Mouse (Mus musculus) ZHBTc4 (cell line): ENCODE measurements around the gene Olfr1262.

ENCODE experiments used
- DNase-seq: peaks from one replicate; pipeline ENCODE4 v3.0.0-alpha.2; 2011; ENCODE audit warnings: low read depth, low spot score

The Olfr1262 gene

DNA sequence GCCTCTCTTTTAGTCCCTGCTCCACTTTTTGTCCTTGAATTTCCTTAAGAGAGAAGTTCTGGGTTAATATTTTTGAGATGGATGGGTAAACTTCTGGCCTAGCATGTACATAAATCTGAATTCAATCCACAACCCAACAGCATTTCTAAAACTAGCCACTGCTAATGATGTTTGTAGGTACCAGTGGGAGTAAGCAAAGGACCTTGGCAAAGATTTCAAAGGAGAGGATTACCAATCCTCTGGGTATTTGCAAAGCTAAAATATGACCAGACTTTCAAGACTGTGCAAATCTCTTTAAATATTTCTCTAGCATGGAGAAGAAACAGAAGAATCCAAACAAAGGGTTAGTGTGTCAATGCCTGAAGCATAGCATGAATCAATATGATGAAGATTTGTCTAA, at the start of gene Olfr1262:
Olfr1262 (plus strand) TSS at position 301 of the 400 bp plus-strand sequence.
- no peak for DNase-seq

DNA sequence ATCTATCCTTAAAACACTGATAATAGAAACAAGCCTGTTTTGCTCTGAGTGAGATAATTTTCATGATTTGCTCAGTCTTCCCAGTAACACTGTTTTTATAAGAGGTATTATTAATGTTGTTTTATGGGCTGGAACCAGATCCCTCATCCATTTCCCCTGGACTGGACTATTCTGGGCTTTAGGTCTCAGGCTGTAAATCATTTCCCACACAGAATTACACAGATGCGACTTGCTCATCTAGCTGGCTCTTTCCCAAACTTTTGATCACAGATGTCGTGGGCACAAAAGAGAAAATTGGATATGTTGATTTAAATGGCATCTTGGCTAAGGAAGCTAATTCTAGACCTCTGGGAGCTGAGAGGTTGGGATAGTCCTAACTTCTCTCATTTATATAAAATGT, 25.8 kb upstream of the Olfr1262 start, which contains the start of gene Olfr1260:
Olfr1260 (plus strand) TSS at position 157 of the 400 bp plus-strand sequence.
- DNase-seq = no peak

DNA sequence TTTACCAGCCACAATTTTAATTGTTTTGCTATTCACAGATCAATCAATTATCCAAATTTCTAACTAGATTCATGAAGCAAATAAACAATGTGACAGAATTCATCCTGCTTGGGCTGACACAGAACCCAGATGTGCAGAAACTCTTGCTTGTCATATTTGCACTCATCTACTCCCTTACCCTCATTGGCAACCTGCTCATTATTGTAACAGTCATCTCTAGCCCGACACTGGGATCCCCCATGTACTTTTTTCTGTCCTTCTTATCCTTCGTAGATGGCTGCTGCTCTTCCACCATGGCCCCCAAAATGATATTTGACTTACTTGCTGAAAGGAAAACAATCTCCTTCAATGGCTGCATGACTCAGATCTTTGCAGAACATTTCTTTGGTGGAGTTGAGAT, 22.2 kb upstream of the Olfr1262 start:
- no peak for DNase-seq

DNA sequence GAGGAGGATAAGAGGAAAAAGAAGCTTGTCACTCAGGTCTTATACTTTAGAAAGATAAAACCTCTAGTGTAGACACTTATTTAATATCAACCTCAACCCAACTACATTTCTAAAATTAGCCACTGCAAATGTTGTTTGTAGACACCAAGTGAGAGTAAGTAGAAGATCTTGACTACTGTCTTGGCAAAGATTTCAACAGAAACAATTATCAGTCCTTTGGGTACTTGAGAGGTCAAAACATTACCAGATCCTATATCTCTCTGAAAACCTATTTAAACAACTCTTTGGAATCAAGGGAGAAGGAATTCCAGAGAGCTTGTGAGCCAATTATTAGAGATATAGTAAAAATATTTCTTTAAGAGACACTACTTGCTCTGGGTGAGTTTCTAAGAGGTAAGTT, 9.0 kb upstream of the Olfr1262 start, which contains the start of gene Olfr1261:
Olfr1261 (plus strand) TSS at position 301 of the 400 bp plus-strand sequence.
- DNase-seq = no peak

DNA sequence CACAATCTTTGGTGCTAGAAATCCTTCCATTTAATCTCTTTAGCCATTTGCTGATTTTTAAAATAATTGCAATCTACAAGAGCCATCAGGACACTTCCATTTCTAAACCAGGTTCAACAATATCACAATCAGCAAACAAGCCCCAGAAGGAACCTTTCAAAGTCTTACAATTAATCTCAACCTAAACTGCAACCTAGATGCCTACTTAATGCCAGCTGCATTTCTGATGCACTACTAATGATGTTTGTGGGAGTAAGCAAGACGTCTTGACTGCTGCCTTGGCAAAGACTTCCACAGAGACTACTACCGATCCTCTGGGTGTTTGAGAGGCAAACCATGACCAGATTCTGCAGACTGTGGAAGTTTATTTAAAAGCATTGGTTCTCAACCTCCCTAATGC, 11.9 kb downstream of the Olfr1262 start, which contains the start of gene Olfr1263:
Olfr1263 (plus strand) TSS at position 301 of the 400 bp plus-strand sequence.
- DNase-seq = no peak

DNA sequence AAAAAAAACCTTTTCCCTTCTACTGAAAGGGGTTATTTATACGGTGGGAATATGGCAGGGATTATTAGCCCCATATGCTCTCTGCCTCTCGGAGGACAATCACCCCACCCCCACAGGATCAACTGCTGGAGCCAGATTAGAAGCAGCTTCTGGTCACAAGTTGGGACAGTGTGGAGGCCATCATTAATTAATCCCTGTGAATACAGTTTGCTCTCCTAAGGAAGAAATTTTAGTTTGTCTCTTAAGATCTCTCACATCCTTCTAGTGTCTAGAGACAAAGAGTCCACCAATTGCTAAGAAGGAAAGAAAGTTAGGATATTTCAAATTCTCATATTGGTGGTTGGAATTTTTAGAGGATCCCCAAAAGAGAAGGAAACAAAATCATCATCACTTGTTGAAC, 25.5 kb downstream of the Olfr1262 start, which contains the start of gene Olfr1264:
Olfr1264 (minus strand) TSS at position 101 of the 400 bp plus-strand sequence.
- no peak for DNase-seq

DNA sequence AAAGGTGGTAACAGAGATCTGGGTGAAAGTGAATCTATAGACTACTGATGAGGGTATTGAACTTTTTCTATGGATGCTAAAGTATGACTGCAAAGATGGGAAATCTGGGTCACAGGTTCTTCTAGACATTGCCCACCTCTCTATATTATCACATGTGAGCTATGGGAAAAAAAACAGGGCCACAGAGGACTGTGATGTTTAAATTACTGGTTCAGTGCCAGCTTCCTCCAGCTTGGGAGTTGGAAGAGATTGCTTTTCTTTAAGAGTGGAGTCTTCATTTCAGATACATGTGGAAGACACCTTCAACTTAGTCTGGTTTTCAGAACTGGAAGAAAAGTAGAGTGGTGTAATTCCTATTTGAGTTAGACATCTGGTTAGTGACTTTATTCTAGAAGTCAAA, 35.1 kb downstream of the Olfr1262 start, which contains the start of gene Olfr1265:
Olfr1265 (plus strand) TSS at position 301 of the 400 bp plus-strand sequence.
- DNase-seq = no peak
